Mouse (Mus musculus): ENCODE measurements around the gene P2ry2. TPM values are rescaled to one million over a fixed set of nuclear protein-coding genes. Genes with fewer than 3 reads are reported as not detected.

The P2ry2 gene
- total and polyA plus RNA-seq, 3 experiments: 0.87 to 1.7 (median 1.4) TPM

DNA sequence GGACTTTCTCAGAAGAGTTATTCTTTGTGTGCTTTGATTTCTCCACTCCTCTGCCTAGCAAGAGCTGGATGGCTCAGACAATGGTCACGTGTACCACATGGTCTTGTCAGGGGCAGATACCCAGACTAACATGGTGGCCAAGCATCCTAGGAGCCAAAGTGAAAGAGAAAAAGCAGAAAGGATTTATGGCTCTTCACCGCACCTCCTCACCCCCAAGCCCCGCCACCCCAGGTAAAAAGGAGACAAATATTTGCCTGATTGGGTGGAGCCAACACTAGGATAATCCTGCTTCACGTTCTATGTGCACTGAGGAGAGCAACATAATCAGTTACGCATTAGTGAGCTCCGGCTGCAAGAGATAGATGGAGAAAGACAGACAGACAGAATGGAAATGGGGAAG, 44.3 kb downstream of the P2ry2 start:
- H3K4me2 ChIP-seq (ENCODE audit: insufficient read depth, low read depth, poor library complexity, severe bottlenecking): no peak overlapping the region
- DNase-seq (ENCODE audit: extremely low read depth): no peak
- in situ Hi-C loops (cut with MboI; ENCODE audit: low pct_ligation_motif_present, low pct_unique_long_range_greater_than_20kb, low sequenced_read_pairs) (no loop called here), dilution Hi-C loops (cut with MboI; ENCODE audit: extremely low pct_ligation_motif_present, extremely low pct_unique_long_range_greater_than_20kb, low sequenced_read_pairs) (no loop called here)
- H3K9ac ChIP-seq (ENCODE audit: insufficient read depth, low read depth): no peak overlapping the region
- no peak overlapping the region for H3K4me3 ChIP-seq (replicated peaks in 1 of 3; ENCODE audit: low read depth in 2 of 3, low read length in 2 of 3, poor library complexity in 1 of 3)
- H3K27me3 ChIP-seq (replicated peaks): peaks cover 21% of the 10 kb centered on the region
- H3K4me1 ChIP-seq (ENCODE audit: control insufficient read depth in 1 of 2, insufficient read depth in 2 of 2): peaks cover 12 to 19% of the 10 kb centered on the region in 2 experiments
- no peaks in the 10 kb centered on the region for H3K9me3 ChIP-seq (replicated peaks; ENCODE audit: low read length)
- no peaks in the 10 kb centered on the region for H3K79me2 ChIP-seq (replicated peaks; ENCODE audit: control insufficient read depth, extremely low read depth, insufficient read depth, poor library complexity, severe bottlenecking)
- H3K27ac ChIP-seq (ENCODE audit: insufficient read depth, low read depth): no peak overlapping the region
- H3K36me3 ChIP-seq (replicated peaks in 1 of 2; ENCODE audit: control insufficient read depth in 1 of 2, insufficient read depth in 1 of 2, low read length in 1 of 2): no peaks in the 10 kb centered on the region
- TF ChIP-seq GABPA (IDR thresholded peaks at IDR 0.05; ENCODE audit: insufficient replicate concordance, low read depth, low read length) (no peak), ETS1 (conservative IDR thresholded peaks at IDR 0.05; ENCODE audit: low read depth, low read length) (no peak), NELFE (IDR thresholded peaks at IDR 0.05; ENCODE audit: low read depth, low read length) (no peak), ZC3H11A (IDR thresholded peaks at IDR 0.05; ENCODE audit: low read depth, low read length) (no peak), POLR2A (IDR thresholded peaks at IDR 0.05; ENCODE audit: low read depth, low read length) (no peak), MYC (IDR thresholded peaks at IDR 0.05; ENCODE audit: low read depth, low read length) (no peak)

DNA sequence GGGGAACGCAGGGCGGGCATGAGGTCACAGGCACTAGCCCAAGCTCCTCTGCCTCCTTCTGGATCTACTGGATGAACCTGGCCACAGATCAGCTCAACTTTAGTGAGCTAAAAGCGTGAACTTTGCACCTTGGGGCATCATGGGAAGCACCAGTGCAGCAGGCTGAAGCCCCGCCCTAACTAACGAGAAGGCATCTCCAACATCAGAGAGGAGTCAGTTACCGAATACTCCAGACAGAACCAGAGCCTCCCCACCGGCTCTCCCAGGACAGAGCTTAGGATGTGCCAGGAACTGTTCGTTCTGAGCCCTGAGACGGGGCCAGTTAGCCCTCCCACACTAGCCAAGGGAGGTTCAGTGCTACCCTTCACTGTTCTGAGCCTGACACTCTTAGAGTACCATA, 44.8 kb downstream of the P2ry2 start:
- Histone ChIP-seq H3K36me3 (replicated peaks in 1 of 2; ENCODE audit: control insufficient read depth in 1 of 2, insufficient read depth in 1 of 2, low read length in 1 of 2) (no peaks in the 10 kb centered on the region), H3K4me1 (ENCODE audit: control insufficient read depth in 1 of 2, insufficient read depth in 2 of 2) (peaks cover 12 to 19% of the 10 kb centered on the region in 2 experiments), H3K79me2 (replicated peaks; ENCODE audit: control insufficient read depth, extremely low read depth, insufficient read depth, poor library complexity, severe bottlenecking) (no peaks in the 10 kb centered on the region), H3K9me3 (replicated peaks; ENCODE audit: low read length) (no peaks in the 10 kb centered on the region), H3K9ac (ENCODE audit: insufficient read depth, low read depth) (no peak overlapping the region), H3K27me3 (replicated peaks) (peaks cover 18% of the 10 kb centered on the region), H3K4me3 (replicated peaks in 1 of 3; ENCODE audit: low read depth in 2 of 3, low read length in 2 of 3, poor library complexity in 1 of 3) (no peak overlapping the region), H3K27ac (ENCODE audit: insufficient read depth, low read depth) (no peak overlapping the region), H3K4me2 (ENCODE audit: insufficient read depth, low read depth, poor library complexity, severe bottlenecking) (no peak overlapping the region)
- no peak for TF ChIP-seq USF1 (IDR thresholded peaks at IDR 0.05; ENCODE audit: low read depth, low read length)
- no peak for TF ChIP-seq ZMIZ1 (IDR thresholded peaks at IDR 0.05; ENCODE audit: low read depth, low read length)
- TF ChIP-seq CHD2 (IDR thresholded peaks at IDR 0.05; ENCODE audit: low read length): no peak
- TF ChIP-seq MEF2A (IDR thresholded peaks at IDR 0.05; ENCODE audit: borderline replicate concordance, low read depth, low read length): no peak
- no peak for TF ChIP-seq ZKSCAN1 (IDR thresholded peaks at IDR 0.05; ENCODE audit: borderline replicate concordance, low read depth, low read length)
- TF ChIP-seq POLR2A (IDR thresholded peaks at IDR 0.05; ENCODE audit: low read depth, low read length): no peak
- TF ChIP-seq NELFE (IDR thresholded peaks at IDR 0.05; ENCODE audit: low read depth, low read length): no peak
- no peak for TF ChIP-seq ZNF384 (IDR thresholded peaks at IDR 0.05; ENCODE audit: low read depth, low read length)
- no peak for TF ChIP-seq POLR2AphosphoS2 (IDR thresholded peaks at IDR 0.05; ENCODE audit: low read depth, low read length)
- no peak for TF ChIP-seq HCFC1 (IDR thresholded peaks at IDR 0.05; ENCODE audit: low read depth, low read length)
- no peak for TF ChIP-seq CTCF (conservative IDR thresholded peaks at IDR 0.05 in 1 of 2, IDR thresholded peaks at IDR 0.05 in 1 of 2; ENCODE audit: low read depth in 2 of 2, low read length in 2 of 2)
- no peak for TF ChIP-seq RAD21 (IDR thresholded peaks at IDR 0.05; ENCODE audit: low read depth, low read length)
- no peak for TF ChIP-seq MAX (IDR thresholded peaks at IDR 0.05; ENCODE audit: low read length)
- TF ChIP-seq PAX5 (IDR thresholded peaks at IDR 0.05; ENCODE audit: low read length): no peak
- DNase-seq (ENCODE audit: extremely low read depth): no peak
- dilution Hi-C loops (cut with MboI; ENCODE audit: extremely low pct_ligation_motif_present, extremely low pct_unique_long_range_greater_than_20kb, low sequenced_read_pairs) (no loop called here), in situ Hi-C loops (cut with MboI; ENCODE audit: low pct_ligation_motif_present, low pct_unique_long_range_greater_than_20kb, low sequenced_read_pairs) (no loop called here)
